Mouse (Mus musculus): Measurements from ENCODE around the gene Ubqln2. TPM values are rescaled to one million over a fixed set of nuclear protein-coding genes. Genes with fewer than 3 reads are reported as not detected.
A peak's percentile ranks its signal among the peaks of the same experiment; 100 is the strongest.

The Ubqln2 gene
- 10 to 100 TPM; 19.0 to 23.1 TPM for total RNA-seq (2021)
- long read RNA-seq, experiment 1, transcript Ubqln2-201 (1 exons, 3,344 nt) = major isoform, 11 of 11 reads
- long read RNA-seq, experiment 1, partial matches to known transcripts = 0 of 11 reads
- long read RNA-seq, experiment 1, other reads (novel, unspliced or antisense) = 0 of 11 reads
- long read RNA-seq, experiment 2, transcript Ubqln2-201 (1 exons, 3,344 nt) = major isoform, 7 of 7 reads
- long read RNA-seq, experiment 2, partial matches to known transcripts = 0 of 7 reads
- long read RNA-seq, experiment 2, other reads (novel, unspliced or antisense) = 0 of 7 reads

DNA sequence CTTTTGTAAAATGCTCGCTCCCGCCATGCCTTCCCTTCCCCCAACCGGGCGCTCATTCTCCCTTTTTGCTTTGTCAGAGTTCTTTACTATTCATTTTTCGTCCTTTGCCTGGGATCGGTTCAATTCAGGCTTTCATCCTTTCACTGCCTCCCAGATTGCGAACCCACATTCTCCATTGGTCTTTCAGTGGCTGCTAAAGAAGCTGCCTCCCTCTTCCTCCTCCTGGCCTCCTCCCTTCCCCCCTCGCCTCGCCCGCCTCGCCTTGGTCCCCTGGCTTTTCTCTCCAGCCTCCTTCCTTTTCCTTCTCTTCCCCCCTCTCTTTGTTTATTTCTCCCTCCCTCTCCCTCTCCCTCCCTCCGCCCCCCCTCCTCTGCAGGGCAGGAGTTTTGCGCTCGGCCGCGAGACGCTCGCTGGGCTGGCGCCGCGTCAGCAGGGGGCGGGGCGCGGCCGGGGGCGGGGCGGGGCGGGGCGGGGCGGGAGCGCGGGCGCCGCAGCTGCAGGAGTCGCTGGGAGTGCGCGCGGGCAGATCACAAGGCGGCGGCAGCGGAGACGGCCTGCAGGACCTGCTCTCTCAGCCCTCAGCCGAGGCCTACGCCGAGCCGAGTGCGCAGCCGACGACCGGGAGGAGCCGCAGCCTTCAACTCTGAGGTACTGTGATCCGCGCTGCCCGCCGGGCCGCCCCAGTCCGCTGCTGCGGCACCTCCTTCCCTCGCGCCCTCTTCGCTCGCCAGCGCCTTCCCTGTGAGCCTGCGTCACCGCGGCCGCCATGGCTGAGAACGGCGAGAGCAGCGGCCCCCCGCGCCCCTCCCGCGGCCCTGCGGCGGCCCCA lies at the start of gene Ubqln2:
Ubqln2 (plus strand) TSS at position 540 of the 829 bp plus-strand sequence.
- DNase-seq = peak; percentile 71

- no peak for DNase-seq
Observed at GRCm38 (mm10) chrX:153451946-153452345, 46.1 kb upstream of the Ubqln2 start.

GRCm38 (mm10) chrX:153476760-153477248 lies 21.2 kb upstream of the Ubqln2 start:
- DNase-seq = no peak

- DNase-seq = no peak
Observed at GRCm38 (mm10) chrX:153492326-153492725, 5.7 kb upstream of the Ubqln2 start.

DNA sequence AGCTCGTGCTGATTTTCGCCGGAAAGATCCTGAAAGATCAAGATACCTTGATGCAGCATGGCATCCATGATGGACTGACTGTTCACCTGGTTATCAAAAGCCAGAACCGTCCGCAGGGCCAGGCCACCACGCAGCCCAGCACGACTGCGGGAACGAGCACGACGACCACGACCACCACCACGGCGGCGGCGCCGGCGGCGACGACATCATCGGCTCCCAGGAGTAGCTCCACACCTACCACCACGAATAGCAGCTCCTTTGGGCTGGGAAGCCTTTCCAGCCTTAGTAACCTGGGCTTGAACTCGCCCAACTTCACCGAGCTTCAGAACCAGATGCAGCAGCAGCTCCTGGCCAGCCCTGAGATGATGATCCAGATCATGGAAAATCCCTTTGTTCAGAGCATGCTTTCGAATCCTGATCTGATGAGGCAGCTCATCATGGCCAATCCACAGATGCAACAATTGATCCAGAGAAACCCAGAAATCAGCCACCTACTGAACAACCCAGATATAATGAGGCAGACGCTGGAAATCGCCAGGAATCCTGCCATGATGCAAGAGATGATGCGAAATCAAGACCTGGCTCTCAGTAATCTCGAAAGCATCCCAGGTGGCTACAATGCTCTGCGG lies 752 bp downstream of the Ubqln2 start:
- DNase-seq = no peak

GRCm38 (mm10) chrX:153499294-153500046 lies 1.4 kb downstream of the Ubqln2 start:
- DNase-seq = peak; percentile 5

GRCm38 (mm10) chrX:153500047-153500345 lies 2.0 kb downstream of the Ubqln2 start:
- DNase-seq = no peak

DNA sequence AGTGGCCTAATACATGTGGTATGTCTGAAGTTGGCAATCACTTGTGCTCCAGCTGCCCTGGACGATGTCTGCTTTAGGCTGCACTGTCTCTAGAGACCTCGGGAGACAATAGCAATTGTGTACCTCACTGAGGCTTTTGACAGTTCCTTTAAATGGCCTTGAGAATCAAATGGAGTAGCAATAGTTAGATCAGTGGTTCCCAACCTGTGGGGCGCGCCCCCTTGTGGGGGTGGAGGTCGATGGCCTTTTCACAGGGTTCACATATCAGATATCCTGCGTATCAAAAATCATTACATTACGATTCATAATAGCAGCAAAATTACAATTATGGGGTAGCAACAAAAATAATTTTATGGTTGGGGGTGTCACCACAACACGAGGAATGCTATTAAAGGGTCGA lies 7.9 kb downstream of the Ubqln2 start:
- DNase-seq = peak; percentile 54

DNA sequence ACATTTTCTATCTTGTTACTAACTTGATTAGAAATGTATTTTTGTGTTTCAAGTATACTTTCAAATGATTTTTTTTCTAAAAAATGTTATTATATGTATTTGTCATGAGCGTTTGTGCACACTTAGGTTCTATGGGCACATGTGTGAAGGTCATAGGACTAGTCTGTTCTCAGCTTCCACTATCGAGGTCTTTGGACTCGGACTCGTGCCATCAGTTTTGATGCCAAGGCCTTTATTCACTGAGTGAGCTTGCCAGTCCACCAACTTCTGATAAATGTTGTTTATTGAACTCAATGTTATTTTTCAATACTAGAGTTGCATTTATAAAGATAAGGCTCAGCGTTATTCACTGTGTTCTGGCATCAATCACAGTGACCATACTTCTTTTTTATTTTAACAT lies 17.5 kb downstream of the Ubqln2 start:
- DNase-seq = no peak

GRCm38 (mm10) chrX:153528399-153528798 lies 30.4 kb downstream of the Ubqln2 start:
- no peak for DNase-seq

Other genes with a start within 250 kb of the Ubqln2 start
- gene Cypt3, start 60.4 kb downstream of the Ubqln2 start, total RNA-seq (2021) = not detected
- gene Kctd12b, start 198.2 kb downstream of the Ubqln2 start, total RNA-seq (2021) = 10 to 100 TPM in 1 of 2 experiments, 1 to 10 TPM in 1; 8.1 to 10.9 TPM
- 10 to 100 TPM; 24.9 to 26.0 TPM for gene Nbdy, start 225.4 kb downstream of the Ubqln2 start, total RNA-seq (2021)